Mouse (Mus musculus): ENCODE data around the gene Nsg2.

Nsg2 gene

GRCm38 (mm10) chr11:32013014-32013427 is 12.8 kb downstream of the Nsg2 start:
- DNase-seq, result no peak

GRCm38 (mm10) chr11:32013561-32013960 is 13.3 kb downstream of the Nsg2 start:
- DNase-seq, result no peak

GRCm38 (mm10) chr11:32018201-32018600 is 17.9 kb downstream of the Nsg2 start:
- no peak for DNase-seq

GRCm38 (mm10) chr11:32020031-32020965 is 20.0 kb downstream of the Nsg2 start:
- DNase-seq, result no peak

- no peak for DNase-seq
These were observed 26.4 kb downstream of the Nsg2 start for GRCm38 (mm10) chr11:32026634-32027033.

- no peak for DNase-seq
These were observed 27.4 kb downstream of the Nsg2 start for GRCm38 (mm10) chr11:32027474-32028342.

GRCm38 (mm10) chr11:32028605-32029004 is 28.3 kb downstream of the Nsg2 start:
- no peak for DNase-seq

- no peak for DNase-seq
These were observed 29.1 kb downstream of the Nsg2 start for GRCm38 (mm10) chr11:32029356-32029755.

- DNase-seq, result no peak
These were observed 31.1 kb downstream of the Nsg2 start for GRCm38 (mm10) chr11:32031396-32031795.

- no peak for DNase-seq
These were observed 31.8 kb downstream of the Nsg2 start for GRCm38 (mm10) chr11:32032053-32032452.

- DNase-seq, result no peak
These were observed 35.6 kb downstream of the Nsg2 start for GRCm38 (mm10) chr11:32035831-32036230.

GRCm38 (mm10) chr11:32039656-32040055 is 39.4 kb downstream of the Nsg2 start:
- DNase-seq, result no peak

- no peak for DNase-seq
These were observed 57.1 kb downstream of the Nsg2 start for GRCm38 (mm10) chr11:32057389-32057788.

- no peak for DNase-seq
These were observed 57.6 kb downstream of the Nsg2 start for GRCm38 (mm10) chr11:32057861-32058260.

GRCm38 (mm10) chr11:32061020-32061419 is 60.8 kb downstream of the Nsg2 start:
- no peak for DNase-seq

- DNase-seq, result no peak
These were observed 61.6 kb downstream of the Nsg2 start for GRCm38 (mm10) chr11:32061874-32062273.

GRCm38 (mm10) chr11:32063775-32064510 is 63.7 kb downstream of the Nsg2 start:
- no peak for DNase-seq

- DNase-seq, result no peak
These were observed 64.2 kb downstream of the Nsg2 start for GRCm38 (mm10) chr11:32064511-32064862.

GRCm38 (mm10) chr11:32068736-32069490 is 68.7 kb downstream of the Nsg2 start:
- DNase-seq, result no peak

GRCm38 (mm10) chr11:32075163-32075562 is 74.9 kb downstream of the Nsg2 start:
- DNase-seq, result no peak

- DNase-seq, result no peak
These were observed 83.2 kb downstream of the Nsg2 start for GRCm38 (mm10) chr11:32083462-32083861.

GRCm38 (mm10) chr11:32086525-32086924 is 86.3 kb downstream of the Nsg2 start:
- DNase-seq, result no peak
